Mouse (Mus musculus) inflammation-experienced regulatory T-cells (primary cell): ENCODE data around the gene Sugct. TPM values are rescaled to one million over a fixed set of nuclear protein-coding genes. Genes with fewer than 3 reads are reported as not detected.

ENCODE experiments used
- polyA plus RNA-seq, 2 experiments: library from polyadenylated mRNA; unstranded; fragments of 100-300 nt; shearing (Covaris generic); gene quantifications; one replicate each; pipeline ENCODE4 v1.2.1; 2017

Sugct gene
- polyA plus RNA-seq: 1 to 10 TPM; 2.0 to 6.7 TPM

GRCm38 (mm10) chr13:17694911-17695699, at the start of gene Sugct, which contains the start of gene Mplkip:
Sugct (minus strand) TSS chr13:17695553.
Mplkip (plus strand) TSS chr13:17695192.

Other genes with a start within 250 kb of the Sugct start
- 10 to 100 TPM; 66.5 to 90.2 TPM for gene Mplkip, start 361 bp downstream of the Sugct start, polyA plus RNA-seq
- 10 to 100 TPM; 84.5 to 96.6 TPM for gene Cdk13, start 109.5 kb upstream of the Sugct start, polyA plus RNA-seq
- gene Rala, start 248.7 kb upstream of the Sugct start, polyA plus RNA-seq: 10 to 100 TPM; 49.6 to 77.7 TPM